Mouse (Mus musculus) gastrocnemius, adult 2 months (tissue): Measurements from ENCODE around the gene Pqlc2. TPM values are rescaled to one million over a fixed set of nuclear protein-coding genes. Genes with fewer than 3 reads are reported as not detected.

ENCODE experiments used
- DNase-seq: peaks from one replicate; pipeline ENCODE4 v3.0.0; 2022
- H3K27ac ChIP-seq: fragments of 200-600 bp; 2 replicates; pipeline ENCODE4 v1.8.1; 2022; ENCODE audit warnings: mild to moderate bottlenecking
- H3K4me3 ChIP-seq: fragments of 200-600 bp; 2 replicates; pipeline ENCODE4 v1.8.1; 2022; ENCODE audit warnings: mild to moderate bottlenecking, moderate library complexity
- CTCF ChIP-seq: fragments of 200-600 bp; IDR thresholded peaks from 2 replicates; pipeline ENCODE4 v1.8.1; 2022; ENCODE audit warnings: antibody characterized with exemption, mild to moderate bottlenecking, moderate library complexity
- intact Hi-C: fragments of 180-260 bp; cut with DNase I; formaldehyde crosslinking; loops from one replicate; pipeline ENCODE4 v1.15.1; 2025
- long read RNA-seq, 2 experiments: library from polyadenylated mRNA; stranded (forward); transcript quantifications; one replicate each; pipeline ENCODE4 v2.0.0; 2021
- total RNA-seq, 2 experiments: library from RNA; stranded (reverse); gene quantifications; 2 replicates each; pipeline ENCODE4 v1.2.3; 2021

The Pqlc2 gene
- total RNA-seq = 1 to 10 TPM; 4.9 to 7.2 TPM
- long read RNA-seq, experiment 1, transcript Pqlc2-201 (9 exons, 1,532 nt) = major isoform, 5 of 9 reads
- long read RNA-seq, experiment 1, partial matches to known transcripts = 2 of 9 reads
- long read RNA-seq, experiment 1, other reads (novel, unspliced or antisense) = 2 of 9 reads
- long read RNA-seq, experiment 2, transcript Pqlc2-201 (9 exons, 1,532 nt) = major isoform, 8 of 12 reads
- long read RNA-seq, experiment 2, partial matches to known transcripts = 1 of 12 reads
- long read RNA-seq, experiment 2, other reads (novel, unspliced or antisense) = 2 of 12 reads

DNA sequence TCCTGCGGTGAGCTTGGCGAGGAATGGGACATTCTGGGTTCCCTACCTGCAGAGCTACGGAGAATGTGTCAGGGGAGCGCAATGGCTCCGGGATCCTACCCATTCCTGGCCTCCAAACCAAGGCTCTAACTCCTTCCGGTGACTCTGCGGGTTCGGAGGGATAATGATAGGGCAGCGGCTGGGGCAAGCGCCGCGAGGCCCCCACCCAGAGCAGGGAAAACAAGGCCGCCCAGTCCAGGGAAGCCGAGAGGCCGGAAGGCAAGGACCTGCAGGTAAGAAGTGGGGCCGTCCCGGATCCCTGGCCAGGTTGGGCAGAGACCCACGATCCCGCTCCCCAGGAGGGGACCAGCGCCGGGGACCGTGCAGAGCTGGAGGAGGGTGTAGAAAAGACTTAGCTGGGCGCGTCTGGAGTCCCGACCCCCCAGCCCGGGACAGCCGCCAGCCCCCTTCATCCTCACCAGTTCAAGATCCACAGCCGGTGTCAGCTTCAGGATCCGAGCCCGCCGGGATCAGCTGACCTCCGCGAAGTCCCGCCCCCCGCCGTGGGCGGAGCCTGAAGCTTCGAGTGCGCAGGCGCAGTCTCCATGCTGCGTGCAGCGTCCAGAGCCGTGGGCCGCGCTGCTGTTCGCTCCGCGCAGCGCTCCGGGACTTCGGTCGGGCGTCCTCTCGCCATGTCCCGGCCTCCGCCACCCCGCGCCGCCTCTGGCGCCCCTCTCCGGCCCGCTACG lies at the start of gene Pqlc2, which contains the start of gene Akr7a5:
TSS of gene Pqlc2 (minus strand) at position 538 of the 728 bp plus-strand sequence.
TSS of gene Akr7a5 (plus strand) at position 574 of the 728 bp plus-strand sequence.
- DNase-seq = peak; percentile 98
- peak within 1 kb of the TSS; percentile 92 for H3K4me3 ChIP-seq
- no peak for TF ChIP-seq CTCF
- peak within 1 kb of the TSS; percentile 88 for H3K27ac ChIP-seq
- intact Hi-C loops = no loop called here

DNA sequence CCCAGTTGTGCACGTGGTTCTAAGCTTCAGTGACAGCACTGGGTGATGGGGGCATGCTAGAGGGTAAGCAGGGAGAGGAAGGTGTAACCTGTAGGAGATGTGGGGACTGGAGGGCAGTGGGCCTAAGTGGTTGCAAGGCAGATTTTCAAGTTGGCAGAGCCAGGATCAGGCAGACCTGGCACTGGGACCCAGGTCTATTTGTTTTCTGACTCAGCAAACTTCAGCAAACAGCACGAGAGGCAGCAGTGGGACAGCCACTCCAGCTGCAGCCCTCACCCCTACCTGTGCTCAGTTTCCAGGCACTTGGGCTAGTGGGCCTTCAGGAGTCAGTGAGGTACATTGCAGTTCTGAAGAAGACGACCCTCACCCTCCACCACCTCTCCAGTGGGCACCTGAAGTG lies 46.7 kb upstream of the Pqlc2 start:
- intact Hi-C loops = no loop called here
- no peak overlapping the region for H3K4me3 ChIP-seq

DNA sequence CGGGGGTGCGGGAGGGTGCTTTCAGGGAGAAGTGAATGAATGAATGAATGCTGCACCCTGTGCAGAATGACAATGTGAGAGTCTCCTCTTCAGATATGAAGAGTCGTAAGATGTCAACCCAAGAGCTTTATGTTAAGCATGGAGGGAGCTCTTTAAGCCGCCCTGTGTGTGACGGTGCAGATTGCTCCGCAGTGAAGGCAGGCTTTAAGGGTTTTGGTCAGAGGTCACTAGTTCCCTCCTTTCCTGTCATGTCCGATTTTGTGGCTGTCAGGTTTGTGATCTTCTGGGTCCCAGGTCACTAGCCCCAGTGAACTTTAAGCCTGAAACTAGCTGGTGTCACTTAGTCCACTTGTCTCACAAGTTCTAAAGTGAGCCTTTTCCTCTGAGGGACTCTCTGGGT lies 42.3 kb upstream of the Pqlc2 start:
- no peak for TF ChIP-seq CTCF
- intact Hi-C loops = no loop called here
- peak overlapping the region; percentile 100 for H3K27ac ChIP-seq
- no peak for DNase-seq
- H3K4me3 ChIP-seq = peak overlapping the region; percentile 88

More for the DNA sequence above, 46.7 kb upstream of the Pqlc2 start:
- TF ChIP-seq CTCF = no peak
- no peak for DNase-seq
- H3K27ac ChIP-seq = no peak overlapping the region

DNA sequence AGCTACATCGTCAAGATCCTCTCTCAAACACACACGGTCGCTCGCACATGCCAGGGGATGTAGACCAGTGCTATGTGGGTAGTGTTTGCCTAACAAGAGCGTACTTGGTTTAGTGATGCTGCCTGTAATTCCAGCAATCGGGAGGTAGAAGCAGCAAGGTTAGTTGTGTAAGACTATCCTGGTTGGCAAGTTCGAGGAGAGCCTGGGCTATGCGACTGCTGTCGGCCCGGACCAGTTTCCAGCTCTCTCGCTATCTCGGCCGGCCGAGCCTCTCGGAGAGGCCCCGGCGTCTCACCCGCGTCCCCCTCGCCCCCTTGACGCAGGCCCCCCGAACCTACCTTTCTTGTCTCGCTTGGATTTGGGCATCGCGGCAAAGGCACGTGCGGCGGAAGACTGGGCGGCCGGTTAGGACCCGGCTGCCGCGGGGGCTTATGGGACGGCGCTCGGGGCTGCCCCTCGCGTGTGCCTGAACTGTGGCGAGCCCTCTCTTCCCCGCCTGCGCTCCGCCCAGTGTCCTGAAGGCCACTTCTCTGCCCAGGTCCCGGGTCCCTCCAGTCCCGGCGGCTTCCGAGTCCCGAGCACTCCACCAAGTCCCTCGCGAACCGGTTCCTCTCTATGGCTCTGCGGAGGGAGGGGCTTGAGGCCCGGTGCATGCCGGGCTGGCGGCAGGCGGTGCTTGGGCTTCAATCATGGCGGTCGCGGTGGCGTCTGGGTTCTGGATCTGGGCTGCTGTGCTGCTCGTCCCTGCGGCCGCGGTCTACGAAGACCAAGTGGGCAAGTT lies 41.6 kb upstream of the Pqlc2 start, which contains the start of the genes Mrto4, Emc1 and Ubr4:
TSS of gene Mrto4 (minus strand) at position 646 of the 781 bp plus-strand sequence.
TSS of gene Emc1 (plus strand) at position 657 of the 781 bp plus-strand sequence.
TSS of gene Ubr4 (plus strand) at position 679 of the 781 bp plus-strand sequence.
- Histone ChIP-seq H3K4me3 (peak within 1 kb of the TSS; percentile 88), H3K27ac (peak within 1 kb of the TSS; percentile 100)
- DNase-seq = peak; percentile 89
- no peak for TF ChIP-seq CTCF
- intact Hi-C loops = no loop called here

- TF ChIP-seq CTCF = no peak
- Histone ChIP-seq H3K27ac (no peak overlapping the region), H3K4me3 (no peak overlapping the region)
- intact Hi-C loops = no loop called here
- DNase-seq = no peak
Observed at GRCm38 (mm10) chr4:139345416-139346019, 35.0 kb upstream of the Pqlc2 start.

DNA sequence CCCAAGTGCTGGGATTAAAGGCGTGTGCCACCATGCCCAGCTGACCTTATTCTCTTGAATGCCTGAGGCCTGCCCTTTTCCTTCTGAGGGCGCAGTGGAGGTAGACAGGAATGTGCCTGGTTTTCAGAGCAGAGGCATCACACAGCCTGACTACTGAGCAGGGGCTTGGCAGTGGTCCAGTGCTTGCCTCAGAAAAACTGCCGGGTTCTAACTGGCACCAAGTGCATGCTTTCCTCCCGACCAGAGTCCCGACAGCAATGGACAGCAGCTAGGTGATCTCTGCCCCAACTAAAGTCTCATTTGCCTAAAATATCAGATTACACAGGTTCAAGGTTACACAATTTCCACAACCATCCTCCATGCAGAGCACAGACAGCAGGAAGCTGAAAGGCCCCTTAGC lies 33.2 kb upstream of the Pqlc2 start:
- DNase-seq = no peak
- no peak for TF ChIP-seq CTCF
- Histone ChIP-seq H3K4me3 (no peak overlapping the region), H3K27ac (no peak overlapping the region)
- intact Hi-C loops = no loop called here

- no peak for TF ChIP-seq CTCF
- no peak for DNase-seq
- Histone ChIP-seq H3K27ac (no peak overlapping the region), H3K4me3 (no peak overlapping the region)
- intact Hi-C loops = no loop called here
Observed at GRCm38 (mm10) chr4:139341556-139342233, 31.2 kb upstream of the Pqlc2 start.

DNA sequence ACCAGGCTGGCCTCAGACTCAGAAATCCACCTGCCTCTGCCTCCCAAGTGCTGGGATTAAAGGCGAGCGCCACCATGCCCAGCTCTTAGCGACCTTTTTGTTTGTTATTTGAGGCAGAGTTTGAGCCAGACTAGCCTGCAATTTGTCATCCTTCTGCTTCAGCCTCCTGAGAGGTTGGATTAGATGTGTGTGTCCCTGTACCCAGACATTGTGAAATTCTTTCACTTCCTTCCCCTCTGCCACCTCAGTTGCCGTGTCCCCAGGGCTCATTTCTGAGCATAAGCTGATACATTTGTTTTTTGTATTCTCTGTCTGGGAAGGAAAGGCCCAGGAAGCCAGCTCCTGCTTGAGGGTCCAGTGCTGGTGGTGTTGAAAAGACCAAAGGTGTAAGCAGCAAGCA lies 30.3 kb upstream of the Pqlc2 start:
- TF ChIP-seq CTCF = no peak
- intact Hi-C loops = no loop called here
- no peak overlapping the region for H3K4me3 ChIP-seq
- no peak for DNase-seq
- no peak overlapping the region for H3K27ac ChIP-seq

DNA sequence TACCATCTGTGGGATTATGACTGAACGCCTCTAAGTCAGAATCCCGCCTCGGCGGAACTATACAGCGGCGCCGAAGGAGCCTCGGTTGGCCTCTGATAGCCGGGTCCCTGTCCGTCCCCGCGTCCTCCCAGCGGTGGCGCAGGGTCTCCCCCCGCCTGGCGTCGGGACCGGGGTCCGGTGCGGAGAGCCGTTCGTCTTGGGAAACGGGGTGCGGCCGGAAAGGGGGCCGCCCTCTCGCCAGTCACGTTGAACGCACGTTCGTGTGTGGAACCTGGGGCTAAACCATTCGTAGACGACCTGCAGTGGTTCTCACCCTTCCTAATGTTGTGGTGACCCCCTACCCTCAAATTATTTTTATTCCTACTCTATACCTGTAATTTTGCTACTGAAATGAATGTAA lies 27.6 kb upstream of the Pqlc2 start:
- Histone ChIP-seq H3K4me3 (no peak overlapping the region), H3K27ac (no peak overlapping the region)
- DNase-seq = no peak
- TF ChIP-seq CTCF = no peak
- intact Hi-C loops = loop anchor here (5.0 kb wide), 1 partner anchor 251 kb away; no protein-coding TSS in a partner anchor

DNA sequence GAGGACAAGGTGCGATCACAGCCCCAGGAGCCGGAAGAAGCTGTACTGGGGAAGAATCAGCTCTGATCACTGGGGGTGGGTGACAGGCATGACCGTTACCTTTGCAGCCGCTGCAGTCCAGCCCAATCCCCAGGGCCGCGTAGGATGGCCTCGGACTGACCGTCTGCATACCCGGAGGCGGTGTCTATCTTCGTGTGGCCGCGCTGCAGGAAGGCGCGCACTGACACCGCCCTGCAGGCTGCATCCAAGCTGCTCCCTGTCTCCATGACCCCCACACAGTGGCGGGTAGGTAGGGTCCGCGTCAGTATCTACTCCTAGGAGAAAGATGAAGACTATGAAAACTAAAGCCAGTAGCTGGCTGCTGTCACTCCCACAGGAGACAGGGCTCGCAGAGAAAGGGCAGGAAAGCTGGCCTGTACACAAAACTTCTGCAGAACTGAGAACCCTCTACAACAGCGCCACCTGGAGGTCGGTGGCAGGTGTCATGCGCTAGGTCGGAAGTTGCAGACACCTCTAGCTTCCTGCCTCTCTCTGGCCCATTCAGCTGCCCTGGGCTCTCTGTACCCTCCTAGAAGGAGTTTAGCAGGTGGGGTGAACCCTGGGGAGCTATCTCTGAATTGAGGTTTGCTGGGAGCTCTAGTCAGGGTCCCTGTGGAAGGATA lies 26.4 kb upstream of the Pqlc2 start:
- peak; percentile 79 for TF ChIP-seq CTCF
- Histone ChIP-seq H3K27ac (no peak overlapping the region), H3K4me3 (peak overlapping the region; percentile 57)
- intact Hi-C loops = loop anchor here (5.0 kb wide), 1 partner anchor 250 kb away; no protein-coding TSS in a partner anchor
- peak; percentile 85 for DNase-seq

DNA sequence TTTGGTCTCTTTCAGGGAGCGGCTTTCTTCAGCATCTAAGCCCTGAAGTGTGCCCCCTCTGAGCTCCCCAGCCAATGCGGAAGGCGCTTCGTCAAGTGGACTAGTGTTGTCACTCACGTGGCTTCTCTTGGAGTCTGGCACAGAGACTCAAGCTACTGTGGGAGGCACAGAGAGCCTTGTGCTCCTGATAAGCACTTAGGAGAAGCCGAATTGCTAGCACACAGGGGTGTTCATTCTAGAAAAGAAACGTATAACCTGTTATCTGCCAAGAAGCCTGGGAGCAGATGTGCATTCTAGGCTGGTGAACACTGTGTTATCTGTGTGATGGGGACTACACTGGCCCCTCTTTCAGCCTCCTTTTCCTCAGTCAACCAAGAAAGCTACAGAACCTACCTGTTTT lies 25.0 kb upstream of the Pqlc2 start:
- Histone ChIP-seq H3K27ac (no peak overlapping the region), H3K4me3 (no peak overlapping the region)
- no peak for DNase-seq
- intact Hi-C loops = loop anchor here (2.0 to 5.0 kb wide), 2 partner anchors 43 to 248 kb away; no protein-coding TSS in a partner anchor
- TF ChIP-seq CTCF = no peak
